In the genomic region with DNA sequence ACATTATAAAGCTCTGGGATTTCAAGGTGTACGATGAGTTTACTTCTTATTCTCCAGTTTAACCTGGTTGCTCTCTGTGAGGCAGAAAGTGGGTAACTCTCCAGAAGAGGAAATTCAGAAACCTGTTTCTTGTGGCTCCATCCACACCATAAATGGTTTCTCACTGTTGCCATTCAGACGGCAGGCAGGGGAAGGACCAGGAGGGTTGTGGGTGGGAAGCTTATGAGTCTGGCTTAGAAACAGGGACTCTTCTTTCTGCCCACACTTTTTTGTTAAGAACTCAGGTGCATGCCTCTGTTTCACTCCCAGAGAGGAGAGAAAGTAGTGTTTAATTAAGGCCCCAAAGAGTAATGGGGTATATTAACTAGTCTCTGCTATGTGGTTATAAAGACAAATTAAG, we compare ENCODE assay signal across 15 mouse cellular contexts.
"Had no signal": no experiment of that assay in that cellular context is flagged by ENCODE, and none has a peak within 500 bp of the region (broad histone marks: within the 10 kb centered on the region; RNA-seq: fewer than 3 reads in every experiment).

No protein-coding gene starts in this region.

- H3K27ac ChIP-seq: neural tube, embryonic 12.5 days; neural tube, embryonic 13.5 days; neural tube, embryonic 15.5 days had no signal

- H3K4me1 ChIP-seq: neural tube, embryonic 12.5 days had no signal

- H3K36me3 ChIP-seq: neural tube, embryonic 12.5 days; neural tube, embryonic 13.5 days; neural tube, embryonic 15.5 days; stomach, embryonic 15.5 days had no signal

- H3K9me3 ChIP-seq: neural tube, embryonic 12.5 days; neural tube, embryonic 13.5 days; neural tube, embryonic 15.5 days; stomach, embryonic 15.5 days had no signal

- H3K27me3 ChIP-seq: neural tube, embryonic 12.5 days; neural tube, embryonic 13.5 days; neural tube, embryonic 15.5 days; stomach, embryonic 15.5 days had no signal

- H3K4me3 ChIP-seq: neural tube, embryonic 12.5 days; neural tube, embryonic 13.5 days; neural tube, embryonic 15.5 days; stomach, embryonic 15.5 days had no signal

- DNase-seq: right cerebral cortex, adult 18-20 months; right cerebral cortex, postnatal 14 days; right cerebral cortex, postnatal 25 days; right cerebral cortex, postnatal 4 days; spleen, adult 18-20 months; thymus, adult 18-20 months; thymus, adult 2 months; thymus, postnatal 14 days; thymus, postnatal 25 days; thymus, postnatal 36 days; thymus, postnatal 4 days had no signal

- H3K9ac ChIP-seq: neural tube, embryonic 12.5 days; neural tube, embryonic 13.5 days; neural tube, embryonic 15.5 days; stomach, embryonic 15.5 days had no signal

- H3K4me2 ChIP-seq: neural tube, embryonic 12.5 days; neural tube, embryonic 13.5 days; neural tube, embryonic 15.5 days; stomach, embryonic 15.5 days had no signal
